Mouse (Mus musculus): ENCODE results near the gene Ubac2.

DNA sequence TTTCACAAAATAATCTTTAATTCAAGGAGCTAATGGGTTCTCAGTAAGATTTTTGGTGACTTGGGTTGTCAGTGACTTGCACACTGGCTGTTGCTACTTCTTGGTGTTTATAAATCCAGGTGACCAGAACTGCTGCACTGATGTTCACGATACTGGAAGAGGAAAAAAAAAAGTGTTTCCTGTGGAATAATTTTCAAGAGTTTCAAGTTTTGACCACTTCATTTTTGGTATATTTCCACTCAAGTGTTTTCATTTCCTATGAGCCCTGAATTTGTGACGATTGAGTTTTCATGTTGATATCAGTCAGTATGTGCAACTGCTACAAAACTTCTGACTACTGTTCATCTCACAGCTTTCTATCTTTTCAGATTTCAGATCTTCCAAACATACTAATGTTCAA, 1.6 kb upstream of the Ubac2 start:
- TF ChIP-seq CTCF (IDR thresholded peaks at IDR 0.05; ENCODE audit: borderline replicate concordance, extremely low read depth, insufficient read depth, insufficient read length): no peak
- TF ChIP-seq POLR2A (IDR thresholded peaks at IDR 0.05; ENCODE audit: borderline replicate concordance, extremely low read depth, insufficient read depth, insufficient read length, poor library complexity, severe bottlenecking): no peak

Data from brain, embryonic 14.5 days (tissue).